Mouse (Mus musculus) adrenal gland, postnatal 25 days (tissue): ENCODE results near the gene Sh2d6. TPM values are rescaled to one million over a fixed set of nuclear protein-coding genes. Genes with fewer than 3 reads are reported as not detected.
"Not testable (repeated sequence)": the region's sequence is repeated elsewhere in the genome, so short reads cannot be mapped to it uniquely, and the experiment has no call there.

ENCODE experiments used
- DNase-seq: peaks from one replicate; pipeline ENCODE4 v3.0.0; 2021; ENCODE audit warnings: mixed read lengths
- total RNA-seq: library from RNA; stranded (reverse); gene quantifications from 2 replicates; pipeline ENCODE4 v1.2.3, GENCODE M21; 2021

The Sh2d6 gene
- total RNA-seq, 1 experiment from 2014 or later, result 0.39 TPM

GRCm38 (mm10) chr6:72503309-72503708 is 18.2 kb downstream of the Sh2d6 start:
- DNase-seq, result no peak

- no peak for DNase-seq
Measured at GRCm38 (mm10) chr6:72498950-72499349, 22.6 kb downstream of the Sh2d6 start.

- no peak for DNase-seq
Measured at GRCm38 (mm10) chr6:72492892-72493291, 28.6 kb downstream of the Sh2d6 start.

- DNase-seq, result no peak
Measured at GRCm38 (mm10) chr6:72491151-72491550, 30.4 kb downstream of the Sh2d6 start.

- no peak for DNase-seq
Measured at GRCm38 (mm10) chr6:72489534-72489933, 32.0 kb downstream of the Sh2d6 start.

- DNase-seq, result no peak
Measured at GRCm38 (mm10) chr6:72488850-72489249, 32.7 kb downstream of the Sh2d6 start.

- no peak for DNase-seq
Measured at GRCm38 (mm10) chr6:72487282-72487681, 34.2 kb downstream of the Sh2d6 start.

GRCm38 (mm10) chr6:72486307-72486706 is 35.2 kb downstream of the Sh2d6 start:
- no peak for DNase-seq

- no peak for DNase-seq
Measured at GRCm38 (mm10) chr6:72484887-72485286, 36.6 kb downstream of the Sh2d6 start.

GRCm38 (mm10) chr6:72482156-72482555 is 39.4 kb downstream of the Sh2d6 start:
- DNase-seq, result no peak

- DNase-seq, result no peak
Measured at GRCm38 (mm10) chr6:72480422-72480702, 41.1 kb downstream of the Sh2d6 start.

- DNase-seq, result no peak
Measured at GRCm38 (mm10) chr6:72479645-72480421, 41.7 kb downstream of the Sh2d6 start.

GRCm38 (mm10) chr6:72478691-72479090 is 42.8 kb downstream of the Sh2d6 start:
- not testable (repeated sequence) for DNase-seq

- peak; percentile 37 for DNase-seq
Measured at GRCm38 (mm10) chr6:72477621-72478020, 43.9 kb downstream of the Sh2d6 start.

- DNase-seq, result no peak
Measured at GRCm38 (mm10) chr6:72476836-72477235, 44.7 kb downstream of the Sh2d6 start.

- no peak for DNase-seq
Measured at GRCm38 (mm10) chr6:72475221-72475985, 46.1 kb downstream of the Sh2d6 start.

GRCm38 (mm10) chr6:72473264-72474041 is 48.1 kb downstream of the Sh2d6 start:
- peak; percentile 41 for DNase-seq

GRCm38 (mm10) chr6:72466171-72466570 is 55.3 kb downstream of the Sh2d6 start:
- no peak for DNase-seq

- no peak for DNase-seq
Measured at GRCm38 (mm10) chr6:72465361-72466157, 55.9 kb downstream of the Sh2d6 start.
